Mouse (Mus musculus) heart, embryonic 12.5 days (tissue): ENCODE results near the gene Mab21l1. TPM values are rescaled to one million over a fixed set of nuclear protein-coding genes. Genes with fewer than 3 reads are reported as not detected.
A peak's percentile ranks its signal among the peaks of the same experiment; 100 is the strongest.

Experiments used
- ATAC-seq: fragments of 200-750 bp; cut with Nextera tagmentation; 2 replicates; pipeline ENCODE4 v1.8.0; 2017; ENCODE audit warnings: moderate TSS enrichment, moderate library complexity; ENCODE audit not compliant: insufficient number of reproducible peaks, low FRiP score
- H3K27ac ChIP-seq: fragments of 300-500 bp; sonication (generic); 2 replicates; pipeline ENCODE4 v1.5.1; 2016; ENCODE audit warnings: mild to moderate bottlenecking, moderate library complexity; ENCODE audit not compliant: poor library complexity, severe bottlenecking
- H3K27me3 ChIP-seq: fragments of 300-500 bp; sonication (generic); replicated peaks from 2 replicates; pipeline ENCODE4 v1.6.1; 2016; ENCODE audit warnings: mild to moderate bottlenecking, moderate library complexity
- H3K36me3 ChIP-seq: fragments of 300-500 bp; sonication (generic); 2 replicates; pipeline ENCODE4 v1.6.1; 2016; ENCODE audit warnings: mild to moderate bottlenecking, moderate library complexity
- H3K4me1 ChIP-seq: fragments of 300-500 bp; sonication (generic); replicated peaks from 2 replicates; pipeline ENCODE4 v1.6.1; 2016; ENCODE audit warnings: mild to moderate bottlenecking
- H3K4me2 ChIP-seq: fragments of 300-500 bp; sonication (generic); 2 replicates; pipeline ENCODE4 v1.6.1; 2016; ENCODE audit warnings: mild to moderate bottlenecking, moderate library complexity
- H3K4me3 ChIP-seq: fragments of 300-500 bp; sonication (generic); 2 replicates; pipeline ENCODE4 v1.5.1; 2016; ENCODE audit warnings: mild to moderate bottlenecking
- H3K9ac ChIP-seq: fragments of 300-500 bp; sonication (generic); 2 replicates; pipeline ENCODE4 v1.6.1; 2016; ENCODE audit warnings: mild to moderate bottlenecking, moderate library complexity
- H3K9me3 ChIP-seq: fragments of 300-500 bp; sonication (generic); replicated peaks from 2 replicates; pipeline ENCODE4 v1.6.1; 2016; ENCODE audit warnings: mild to moderate bottlenecking, moderate library complexity
- WGBS: fragments of 180-500 bp; shearing (Covaris S2); methylation state at CpG from one replicate; pipeline ENCODE4 v1.1.7; 2016; 5-methylcytosine and 5-hydroxymethylcytosine counted together
- polyA plus RNA-seq: library from polyadenylated mRNA; unstranded; fragments of >200 nt; fragmentation: Nextera tagmentation; extraction: Ambion mirVana; gene quantifications from 2 replicates; pipeline ENCODE4 v1.2.1, GENCODE M21; 2016

Gene Mab21l1
- polyA plus RNA-seq, 1 experiment from 2014 or later = 0.42 TPM

- Histone ChIP-seq H3K4me1 (peaks cover 14% of the 10 kb centered on the region), H3K4me3 (peak overlapping the region; percentile 53), H3K27ac (no peak overlapping the region), H3K9ac (no peak overlapping the region), H3K9me3 (no peaks in the 10 kb centered on the region), H3K4me2 (peak overlapping the region; percentile 85), H3K27me3 (peaks cover 22% of the 10 kb centered on the region), H3K36me3 (no peaks in the 10 kb centered on the region)
- no peak for ATAC-seq
- WGBS = 14% methylated on average over 4 of the region's 4 CpGs
These were observed 5.9 kb downstream of the Mab21l1 start for GRCm38 (mm10) chr3:55788214-55788586.

GRCm38 (mm10) chr3:55788621-55789201 lies 6.4 kb downstream of the Mab21l1 start:
- Histone ChIP-seq H3K4me2 (no peak overlapping the region), H3K27ac (no peak overlapping the region), H3K9me3 (no peaks in the 10 kb centered on the region), H3K36me3 (no peaks in the 10 kb centered on the region), H3K9ac (no peak overlapping the region), H3K27me3 (peaks cover 16% of the 10 kb centered on the region), H3K4me3 (no peak overlapping the region), H3K4me1 (peaks cover 14% of the 10 kb centered on the region)
- ATAC-seq = no peak
- WGBS = 48% methylated on average over 5 of the region's 5 CpGs

DNA sequence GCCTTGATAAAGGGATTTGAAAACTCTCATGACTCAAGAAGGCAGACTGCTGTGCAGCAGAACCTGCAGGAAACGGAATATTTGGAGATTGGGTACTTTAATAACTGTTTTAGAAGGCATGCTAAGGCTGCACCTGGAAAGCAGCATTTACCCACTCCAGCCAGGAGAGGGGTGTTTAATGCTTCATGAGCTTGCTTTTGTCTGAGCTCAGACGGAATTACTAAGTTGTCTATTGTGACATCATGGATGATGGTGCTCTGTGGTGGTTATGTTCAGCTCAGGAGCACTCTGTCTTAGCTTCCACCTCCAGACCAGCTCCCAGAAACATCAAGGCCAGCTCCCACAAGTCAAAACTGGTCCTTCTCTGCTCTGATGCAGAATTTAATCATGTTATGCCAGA lies 7.5 kb downstream of the Mab21l1 start:
- WGBS = 67% methylated on average over 2 of the region's 2 CpGs
- Histone ChIP-seq H3K27me3 (peaks cover 13% of the 10 kb centered on the region), H3K9me3 (no peaks in the 10 kb centered on the region), H3K4me1 (peaks cover 15% of the 10 kb centered on the region), H3K36me3 (no peaks in the 10 kb centered on the region), H3K4me2 (no peak overlapping the region), H3K9ac (no peak overlapping the region), H3K4me3 (no peak overlapping the region), H3K27ac (no peak overlapping the region)
- ATAC-seq = no peak

- H3K27me3 ChIP-seq = peaks cover 12% of the 10 kb centered on the region
- 79% methylated on average over 4 of the region's 4 CpGs for WGBS
- no peak overlapping the region for H3K4me2 ChIP-seq
- peaks cover 15% of the 10 kb centered on the region for H3K4me1 ChIP-seq
- no peak overlapping the region for H3K27ac ChIP-seq
- no peak for ATAC-seq
- no peak overlapping the region for H3K9ac ChIP-seq
- no peaks in the 10 kb centered on the region for H3K36me3 ChIP-seq
- H3K4me3 ChIP-seq = no peak overlapping the region
- no peaks in the 10 kb centered on the region for H3K9me3 ChIP-seq
These were observed 8.3 kb downstream of the Mab21l1 start for GRCm38 (mm10) chr3:55790609-55791008.

- H3K27me3 ChIP-seq = no peaks in the 10 kb centered on the region; the same call in 1 of the 2 replicates
- H3K4me2 ChIP-seq = no peak overlapping the region
- no peak for ATAC-seq
- H3K9ac ChIP-seq = no peak overlapping the region
- no peaks in the 10 kb centered on the region for H3K36me3 ChIP-seq
- no peaks in the 10 kb centered on the region for H3K9me3 ChIP-seq
- H3K27ac ChIP-seq = no peak overlapping the region
- no peak overlapping the region for H3K4me3 ChIP-seq
- 78% methylated on average over 5 of the region's 5 CpGs for WGBS
- peaks cover 15% of the 10 kb centered on the region for H3K4me1 ChIP-seq
These were observed 9.9 kb downstream of the Mab21l1 start for GRCm38 (mm10) chr3:55792251-55792650.

DNA sequence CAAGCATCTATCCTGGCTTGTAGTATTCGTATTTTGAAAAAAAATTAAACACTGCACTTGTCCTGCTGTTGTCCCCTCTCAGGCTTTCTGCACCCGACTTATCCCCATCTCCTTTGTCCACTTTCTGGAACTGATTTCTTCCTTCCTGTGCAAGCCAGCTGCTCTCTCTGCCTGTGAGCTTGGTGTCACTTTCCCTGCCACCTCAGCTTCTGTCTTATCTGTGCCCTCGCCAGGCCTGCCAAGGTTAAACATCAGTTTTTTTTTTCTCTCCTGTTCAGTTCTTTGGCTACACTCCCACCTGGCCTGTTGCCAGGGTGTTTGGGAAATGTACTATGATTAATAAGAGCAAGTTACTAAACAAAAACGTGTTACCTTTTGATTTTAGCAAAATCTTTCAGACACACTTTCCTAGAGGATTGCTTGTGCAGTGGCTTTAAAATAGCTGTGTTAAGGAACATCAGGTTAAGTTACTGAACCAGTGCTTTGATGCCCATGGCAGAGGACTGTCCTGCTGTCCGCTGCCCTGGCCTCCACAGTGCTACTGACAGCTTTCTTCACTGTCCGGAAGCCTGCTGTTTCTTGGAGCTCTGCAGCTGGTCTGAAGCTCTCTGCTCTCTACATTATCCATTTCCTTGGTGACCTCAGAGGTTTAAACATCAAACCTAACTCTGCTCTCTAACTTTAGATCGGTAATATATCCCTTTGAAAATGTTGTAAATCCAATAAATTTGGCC lies 11.7 kb downstream of the Mab21l1 start:
- ATAC-seq = peak; percentile 67
- 29% methylated on average over 7 of the region's 7 CpGs for WGBS
- Histone ChIP-seq H3K4me2 (no peak overlapping the region), H3K4me1 (peaks cover 13% of the 10 kb centered on the region), H3K27me3 (no peaks in the 10 kb centered on the region; the same call in 1 of the 2 replicates), H3K27ac (peak overlapping the region; percentile 85), H3K36me3 (no peaks in the 10 kb centered on the region), H3K9me3 (no peaks in the 10 kb centered on the region), H3K4me3 (no peak overlapping the region), H3K9ac (no peak overlapping the region)

DNA sequence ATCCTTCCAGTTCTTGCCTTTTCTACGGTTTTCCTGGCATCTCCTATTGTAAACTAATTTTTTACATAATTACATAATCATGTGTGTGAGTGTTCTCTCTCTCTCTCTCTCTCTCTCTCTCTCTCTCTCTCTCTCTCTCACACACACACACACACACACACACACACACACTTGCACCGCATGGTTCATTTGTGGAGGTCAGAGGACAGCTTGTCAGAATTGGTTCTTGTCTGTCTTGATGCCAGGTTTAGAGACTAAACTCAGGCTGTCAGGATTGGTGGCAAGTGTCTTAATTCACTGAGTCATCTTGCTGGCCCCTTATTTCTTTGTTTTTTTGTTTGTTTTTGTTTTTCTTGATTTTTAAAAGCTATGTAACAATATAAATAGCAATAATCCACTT lies 12.5 kb downstream of the Mab21l1 start:
- Histone ChIP-seq H3K4me3 (no peak overlapping the region), H3K4me2 (no peak overlapping the region), H3K36me3 (no peaks in the 10 kb centered on the region), H3K27ac (no peak overlapping the region), H3K9ac (no peak overlapping the region), H3K4me1 (peaks cover 13% of the 10 kb centered on the region), H3K27me3 (no peaks in the 10 kb centered on the region; the same call in 1 of the 2 replicates), H3K9me3 (no peaks in the 10 kb centered on the region)
- WGBS = 82% methylated on average over 2 of the region's 2 CpGs
- no peak for ATAC-seq

GRCm38 (mm10) chr3:55814993-55815625 lies 32.8 kb downstream of the Mab21l1 start:
- 57% methylated on average over 5 of the region's 5 CpGs for WGBS
- no peak for ATAC-seq
- Histone ChIP-seq H3K4me3 (no peak overlapping the region), H3K9me3 (no peaks in the 10 kb centered on the region), H3K27ac (no peak overlapping the region), H3K4me2 (no peak overlapping the region), H3K9ac (no peak overlapping the region), H3K36me3 (no peaks in the 10 kb centered on the region), H3K4me1 (peaks cover 4% of the 10 kb centered on the region), H3K27me3 (no peaks in the 10 kb centered on the region)

- Histone ChIP-seq H3K9me3 (no peaks in the 10 kb centered on the region), H3K9ac (no peak overlapping the region), H3K4me2 (no peak overlapping the region), H3K36me3 (no peaks in the 10 kb centered on the region; the same call in 1 of the 2 replicates), H3K27me3 (no peaks in the 10 kb centered on the region), H3K4me3 (no peak overlapping the region), H3K4me1 (peaks cover 4% of the 10 kb centered on the region), H3K27ac (no peak overlapping the region)
- ATAC-seq = no peak
- WGBS = 65% methylated on average over 5 of the region's 5 CpGs
These were observed 33.8 kb downstream of the Mab21l1 start for GRCm38 (mm10) chr3:55816096-55816495.

DNA sequence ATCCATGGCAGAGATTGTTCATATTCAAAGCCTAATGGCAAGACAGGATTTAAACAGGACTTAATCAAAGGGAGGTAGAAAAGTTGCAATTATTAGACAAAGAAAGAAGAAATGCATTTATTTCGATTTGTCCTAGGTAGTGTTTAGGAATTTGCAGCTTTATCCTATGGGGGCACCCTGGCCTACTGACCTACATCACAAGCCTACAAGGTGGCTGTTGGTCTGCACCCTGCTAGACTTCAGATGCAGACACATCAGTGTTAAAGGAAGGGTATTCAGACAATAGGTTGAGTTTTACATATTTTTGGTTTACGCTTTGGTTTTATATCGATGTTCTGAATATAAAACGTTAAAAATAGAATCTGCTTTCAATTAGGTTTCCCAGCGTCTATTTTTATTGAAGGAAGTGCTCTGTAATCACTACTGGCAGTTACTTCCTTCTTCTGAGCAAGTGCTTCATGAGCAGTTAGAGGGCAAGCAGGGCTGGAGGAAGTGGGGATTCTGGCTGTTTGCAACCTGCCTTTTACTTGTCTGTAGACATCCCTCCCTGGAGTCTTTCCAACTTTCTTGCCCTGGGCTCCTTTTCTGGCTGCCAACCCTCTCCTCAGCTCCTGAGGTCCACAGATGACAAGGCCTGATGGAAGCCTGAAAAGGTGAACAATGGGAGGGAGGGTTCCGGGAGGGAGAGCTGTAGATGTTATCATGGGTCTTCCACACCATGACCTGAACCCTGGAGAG lies 34.5 kb downstream of the Mab21l1 start:
- no peaks in the 10 kb centered on the region for H3K9me3 ChIP-seq
- 63% methylated on average over 6 of the region's 6 CpGs for WGBS
- H3K4me2 ChIP-seq = no peak overlapping the region
- no peak overlapping the region for H3K27ac ChIP-seq
- H3K9ac ChIP-seq = no peak overlapping the region
- H3K4me3 ChIP-seq = no peak overlapping the region
- H3K27me3 ChIP-seq = no peaks in the 10 kb centered on the region
- H3K36me3 ChIP-seq = no peaks in the 10 kb centered on the region; the same call in 1 of the 2 replicates
- H3K4me1 ChIP-seq = peaks cover 4% of the 10 kb centered on the region
- ATAC-seq = no peak

DNA sequence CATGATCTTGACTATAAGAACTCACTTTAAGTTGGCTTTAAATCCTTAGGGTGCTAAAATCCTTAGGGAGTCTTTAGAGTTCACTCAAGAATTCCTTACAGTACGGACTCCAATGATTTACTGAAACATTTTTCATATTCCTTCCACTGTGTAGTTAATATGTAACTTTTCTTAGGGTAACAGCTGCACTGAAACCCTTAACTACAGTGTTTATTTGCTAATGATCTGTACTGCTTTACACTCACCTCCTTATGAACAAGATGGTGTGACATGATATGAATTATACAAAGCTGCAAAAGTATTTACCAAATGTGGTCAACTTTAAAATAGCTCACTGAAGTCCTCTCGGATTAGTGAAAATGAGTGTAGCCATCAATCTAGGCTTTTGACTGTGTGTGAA lies 35.8 kb downstream of the Mab21l1 start:
- 83% methylated on average over 2 of the region's 2 CpGs for WGBS
- H3K27ac ChIP-seq = no peak overlapping the region

More for the DNA sequence above, 35.8 kb downstream of the Mab21l1 start:
- no peak overlapping the region for H3K9ac ChIP-seq
- H3K27me3 ChIP-seq = no peaks in the 10 kb centered on the region
- ATAC-seq = no peak
- no peaks in the 10 kb centered on the region for H3K9me3 ChIP-seq
- H3K36me3 ChIP-seq = no peaks in the 10 kb centered on the region; the same call in 1 of the 2 replicates
- peaks cover 4% of the 10 kb centered on the region for H3K4me1 ChIP-seq
- no peak overlapping the region for H3K4me2 ChIP-seq
- no peak overlapping the region for H3K4me3 ChIP-seq
